Mouse (Mus musculus) cerebellum, adult 11-12 months (tissue): ENCODE results near the gene Dspp.

Experiments used
- DNase-seq: peaks from one replicate; pipeline ENCODE4 v3.0.0; 2022

Dspp gene

GRCm38 (mm10) chr5:104170412-104170811, at the start of gene Dspp:
Gene Dspp (plus strand): TSS chr5:104170712.
- no peak for DNase-seq

GRCm38 (mm10) chr5:104124016-104124658, 46.4 kb upstream of the Dspp start:
- no peak for DNase-seq

DNA sequence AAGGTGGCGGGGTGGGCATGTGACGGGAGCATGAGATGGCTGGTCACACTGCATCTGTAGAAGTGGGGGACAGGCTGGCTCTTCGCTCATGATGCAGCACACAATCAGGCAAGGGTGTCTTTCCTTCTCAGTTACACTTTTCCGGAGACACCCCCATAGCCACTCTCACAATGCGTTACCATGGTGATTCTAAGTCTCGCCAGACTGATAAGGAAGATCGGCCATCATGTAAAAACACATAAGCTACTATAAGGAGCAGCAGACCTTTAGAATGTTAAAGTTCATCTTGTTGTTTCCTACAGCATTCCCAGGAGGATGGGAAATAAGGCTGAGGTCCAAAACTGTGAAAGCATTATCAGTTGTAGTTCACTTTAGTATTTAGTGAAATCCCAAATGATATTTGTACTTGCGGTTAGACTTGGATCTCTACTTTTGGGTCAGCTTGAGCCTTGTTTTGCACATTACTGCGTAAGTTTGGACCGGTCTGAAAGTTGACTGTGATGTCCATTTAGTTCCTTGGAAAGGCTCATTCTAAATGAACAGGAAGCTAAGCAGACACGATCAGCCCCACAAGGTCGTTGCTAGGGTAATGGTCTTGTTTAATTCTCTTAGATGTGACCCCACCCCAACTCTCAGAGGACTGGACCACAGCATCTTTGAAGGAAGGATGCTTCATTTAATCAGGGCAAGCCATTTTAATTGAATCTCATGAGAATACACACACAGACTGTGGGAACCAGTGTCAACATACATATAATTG, 43.8 kb upstream of the Dspp start:
- DNase-seq: no peak

DNA sequence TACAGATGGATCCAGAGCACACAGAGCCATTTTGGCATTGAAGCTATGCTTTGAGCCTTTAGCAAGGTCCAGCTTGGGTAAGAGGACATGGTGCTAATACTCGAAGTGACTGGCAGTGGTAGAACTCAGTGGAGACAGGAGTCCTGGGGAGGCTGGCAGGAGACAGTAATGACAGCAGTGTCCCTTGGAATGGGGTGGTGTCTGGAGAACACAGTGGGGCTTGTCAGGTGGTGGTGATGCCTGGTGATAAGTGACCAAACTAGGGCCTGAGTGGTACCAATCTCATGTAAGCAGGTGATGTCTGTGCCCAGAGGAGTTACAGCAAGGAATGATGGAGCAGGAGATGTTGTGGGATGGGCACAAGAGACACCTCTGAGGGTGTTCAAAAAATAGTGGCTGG, 43.2 kb upstream of the Dspp start:
- DNase-seq: no peak

DNA sequence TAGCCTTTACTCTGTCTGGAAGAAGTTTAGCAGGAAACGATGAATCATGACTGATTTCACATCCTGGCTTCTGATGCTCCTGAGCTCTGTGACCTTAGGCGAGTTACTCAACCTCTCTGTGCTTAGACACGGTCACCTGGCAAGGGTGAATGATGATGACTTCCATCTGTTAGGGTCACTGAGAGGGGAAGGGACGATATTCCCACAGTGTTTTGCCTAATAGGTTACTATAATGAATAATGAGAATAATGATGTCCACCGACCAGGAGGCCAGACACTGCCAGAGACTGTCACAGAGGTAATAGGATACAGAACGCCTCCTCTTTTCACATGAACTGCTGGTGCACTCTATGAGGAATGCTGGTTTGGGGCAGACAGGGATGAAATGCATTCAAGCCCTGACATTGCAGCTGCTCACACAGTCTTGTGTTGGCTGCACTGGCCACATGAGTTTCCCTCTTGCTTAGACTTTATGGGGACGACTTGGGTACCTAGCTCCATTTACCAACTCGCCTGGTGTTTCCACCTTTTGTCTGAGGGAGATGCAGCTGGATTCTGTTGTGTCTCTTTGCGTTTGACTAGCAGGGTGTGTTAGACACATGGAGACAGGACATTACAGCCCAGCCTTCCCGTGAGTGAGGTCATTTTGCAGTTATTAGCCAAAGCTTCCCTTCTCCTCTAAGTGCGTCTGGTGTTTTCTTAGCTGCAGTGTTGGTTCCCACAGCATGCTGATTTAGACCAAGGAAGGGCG, 42.1 kb upstream of the Dspp start:
- DNase-seq: no peak

- no peak for DNase-seq
Observed at GRCm38 (mm10) chr5:104130891-104131290, 39.6 kb upstream of the Dspp start.

DNA sequence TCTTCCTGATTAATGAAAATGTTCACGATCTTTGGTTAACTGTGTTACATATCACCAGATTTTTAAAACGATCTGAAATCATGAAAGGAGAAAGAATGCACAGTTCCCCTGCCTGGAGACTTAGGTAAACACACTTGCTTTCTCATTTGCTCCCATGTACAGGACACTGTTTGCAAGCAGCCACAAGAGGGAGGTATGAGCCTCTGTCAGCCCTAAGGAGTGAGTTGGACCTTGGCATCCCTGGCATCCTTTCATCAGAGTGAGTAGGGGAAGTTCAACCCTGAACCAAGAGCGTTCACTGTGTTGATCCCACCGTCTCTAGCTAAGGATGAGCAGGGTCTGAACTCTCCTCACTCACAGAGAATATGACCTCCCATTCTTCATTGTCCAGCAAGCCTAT, 39.0 kb upstream of the Dspp start:
- DNase-seq: no peak

GRCm38 (mm10) chr5:104133752-104134151, 36.8 kb upstream of the Dspp start:
- no peak for DNase-seq

- DNase-seq: no peak
Observed at GRCm38 (mm10) chr5:104137920-104138541, 32.5 kb upstream of the Dspp start.

DNA sequence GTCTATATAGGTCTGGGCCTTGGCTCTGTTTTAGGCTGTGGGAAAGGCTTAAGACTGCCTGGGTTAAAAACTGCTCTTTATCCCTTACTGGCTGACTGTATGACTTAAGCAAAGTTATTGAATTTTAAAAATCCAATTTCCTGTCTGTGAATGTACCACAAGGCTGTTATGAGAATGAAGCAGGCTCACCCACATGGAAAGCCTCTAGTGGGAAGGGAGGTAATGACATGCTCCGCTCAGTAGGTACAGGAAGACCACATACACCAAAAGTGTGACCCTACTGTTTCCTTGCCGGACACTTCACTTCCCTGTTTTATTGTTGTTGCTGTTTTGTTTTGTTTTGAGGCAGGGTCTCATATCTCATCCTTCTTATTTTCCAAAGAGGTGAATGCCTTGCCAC, 29.4 kb upstream of the Dspp start:
- no peak for DNase-seq

DNA sequence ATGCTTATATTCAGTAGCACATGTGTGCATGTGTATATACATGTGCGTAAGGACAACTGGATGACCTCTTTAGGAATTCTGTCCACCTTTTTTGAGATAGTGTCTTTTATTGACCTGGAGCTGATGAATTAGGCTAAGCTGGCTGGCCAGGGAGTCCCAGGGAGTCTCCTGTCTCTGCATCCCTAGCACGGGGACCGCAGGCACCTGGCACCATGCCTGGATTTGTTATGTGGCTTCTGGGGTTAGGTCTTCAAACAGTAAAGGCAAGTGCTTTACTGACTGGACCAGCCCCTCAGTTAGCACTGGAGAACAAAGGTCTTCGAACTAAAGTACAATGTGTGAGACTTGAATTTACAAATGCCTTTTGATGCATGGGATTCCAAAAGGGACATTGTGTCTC, 26.5 kb upstream of the Dspp start:
- no peak for DNase-seq

DNA sequence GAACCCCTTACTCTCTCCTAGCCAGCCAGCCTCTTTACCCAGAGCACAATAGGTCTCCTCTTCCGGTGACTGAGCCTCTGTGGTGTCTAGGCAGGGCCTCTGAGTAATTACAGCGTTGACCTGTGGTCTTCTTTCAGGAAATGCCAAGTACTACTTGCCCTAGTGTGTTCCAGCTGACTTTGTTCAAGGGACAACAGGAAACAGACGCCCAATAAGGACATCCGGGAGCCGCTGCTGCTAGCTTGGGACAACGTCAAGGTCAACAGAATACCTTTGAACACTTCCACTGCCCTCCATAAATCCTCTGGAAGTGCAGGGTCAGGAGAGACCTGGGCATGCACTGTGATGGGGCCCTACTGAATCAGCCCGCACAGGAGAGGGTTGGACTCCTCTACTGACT, 21.2 kb upstream of the Dspp start:
- DNase-seq: no peak

- DNase-seq: no peak
Observed at GRCm38 (mm10) chr5:104150196-104150595, 20.3 kb upstream of the Dspp start.

GRCm38 (mm10) chr5:104157701-104158100, 12.8 kb upstream of the Dspp start:
- DNase-seq: no peak

DNA sequence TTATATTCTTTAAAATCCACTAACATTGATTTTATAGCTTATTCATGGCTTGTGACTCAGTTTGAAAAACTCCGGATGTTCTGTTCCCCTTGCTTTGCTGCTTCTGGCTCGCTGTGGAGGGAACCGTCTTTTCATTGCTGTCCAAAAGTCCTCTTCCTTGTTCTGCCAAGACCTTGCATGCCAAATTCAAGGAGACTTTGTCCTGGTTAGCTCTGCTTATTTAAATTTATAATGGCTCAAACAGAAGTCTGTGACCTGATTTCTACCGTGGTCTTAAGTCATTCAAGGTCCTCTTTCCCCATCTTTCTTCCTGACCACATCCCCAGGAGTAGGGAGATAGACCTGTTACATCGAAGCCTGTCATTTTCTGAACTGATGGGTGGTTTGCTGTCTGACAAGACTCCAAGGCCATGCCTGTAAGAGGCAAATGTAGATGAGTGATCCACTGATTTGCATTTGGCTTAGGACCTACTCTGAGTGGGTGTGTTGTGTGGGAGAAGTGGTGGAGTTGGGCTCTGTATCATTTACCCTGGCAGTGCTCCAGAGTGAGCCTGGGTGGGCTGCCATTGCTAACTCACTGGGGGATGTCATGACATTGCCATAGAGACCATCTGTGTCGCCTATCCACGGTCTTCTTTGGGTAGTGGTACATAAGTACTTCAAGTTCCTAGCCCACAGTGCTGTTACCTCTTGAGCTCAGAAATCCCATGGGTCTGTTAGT, 12.0 kb upstream of the Dspp start:
- DNase-seq: peak; percentile 16

DNA sequence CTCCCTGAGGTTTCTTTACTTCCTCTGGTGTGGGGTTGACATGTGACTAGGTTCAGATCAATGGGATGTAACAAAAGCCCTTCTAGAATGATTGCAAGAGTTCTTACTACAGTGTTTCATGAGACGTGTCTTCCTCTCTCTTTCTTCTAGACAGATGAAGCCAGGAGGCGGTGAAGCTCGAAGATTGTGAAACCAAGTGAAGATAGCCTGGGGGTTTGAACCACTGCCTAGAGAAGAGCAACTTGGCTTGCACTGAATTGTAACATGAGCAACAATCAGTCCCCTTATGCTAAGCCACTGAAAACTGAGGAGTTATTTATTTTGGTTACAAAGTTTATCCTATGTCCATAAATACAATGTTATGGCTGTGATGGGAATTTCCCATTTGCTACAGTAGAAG, 9.9 kb upstream of the Dspp start:
- DNase-seq: no peak

DNA sequence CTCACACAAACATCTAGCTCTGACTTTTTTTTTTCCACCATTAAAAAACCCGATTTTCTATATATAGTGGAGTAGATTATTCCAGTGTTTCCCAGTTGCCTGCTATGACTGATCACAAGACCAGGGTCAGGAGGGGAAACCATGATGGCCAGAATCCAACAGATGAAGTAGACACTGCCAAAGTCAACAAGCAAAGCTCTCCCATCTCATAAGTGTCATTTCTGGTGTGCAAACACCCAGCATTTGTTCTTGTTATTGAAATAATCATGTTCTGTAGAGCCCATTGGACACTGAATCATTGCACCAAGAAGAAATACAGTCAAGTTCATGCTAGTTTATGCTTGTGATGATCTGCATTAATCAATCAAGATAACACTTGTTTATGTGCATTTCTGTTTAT, 9.1 kb upstream of the Dspp start:
- DNase-seq: no peak

DNA sequence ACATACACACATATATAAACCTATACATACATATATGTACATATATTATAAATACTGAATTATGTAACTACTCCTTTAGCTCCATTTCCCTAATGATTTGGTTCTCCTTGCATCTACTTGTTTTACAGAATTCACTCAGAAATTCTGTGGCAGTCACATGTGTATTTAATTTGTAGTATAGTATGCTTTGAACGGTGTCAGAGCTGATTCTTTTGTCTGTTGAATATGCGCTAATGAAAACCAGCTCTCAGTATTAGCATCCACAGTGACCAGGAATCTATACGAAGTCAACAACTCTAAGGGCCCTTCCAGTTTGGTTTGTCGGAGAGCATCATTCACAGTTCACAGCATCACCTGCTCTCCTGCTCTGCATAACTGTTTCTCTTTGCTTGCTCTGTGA, 7.0 kb upstream of the Dspp start:
- DNase-seq: no peak

DNA sequence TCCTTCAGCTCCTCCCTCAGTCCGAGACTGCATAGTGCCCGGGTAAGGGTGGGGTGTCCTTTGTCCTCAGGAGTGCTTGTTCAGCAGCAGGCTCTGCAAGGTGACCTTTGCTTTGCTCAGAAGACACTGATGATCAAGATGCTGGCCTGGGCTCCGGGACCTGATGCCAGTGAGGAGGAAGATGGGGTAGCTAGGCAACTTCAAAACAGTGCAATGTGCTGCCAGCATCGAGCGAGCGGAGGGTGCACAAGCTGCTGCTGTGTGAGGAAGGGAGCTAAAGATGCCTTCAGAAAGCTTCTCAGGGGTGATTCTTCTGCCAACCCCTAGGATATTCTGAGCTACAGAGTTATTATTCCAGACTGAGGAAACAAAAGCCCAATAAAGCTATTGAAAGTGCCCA, 2.6 kb downstream of the Dspp start:
- DNase-seq: peak; percentile 1

DNA sequence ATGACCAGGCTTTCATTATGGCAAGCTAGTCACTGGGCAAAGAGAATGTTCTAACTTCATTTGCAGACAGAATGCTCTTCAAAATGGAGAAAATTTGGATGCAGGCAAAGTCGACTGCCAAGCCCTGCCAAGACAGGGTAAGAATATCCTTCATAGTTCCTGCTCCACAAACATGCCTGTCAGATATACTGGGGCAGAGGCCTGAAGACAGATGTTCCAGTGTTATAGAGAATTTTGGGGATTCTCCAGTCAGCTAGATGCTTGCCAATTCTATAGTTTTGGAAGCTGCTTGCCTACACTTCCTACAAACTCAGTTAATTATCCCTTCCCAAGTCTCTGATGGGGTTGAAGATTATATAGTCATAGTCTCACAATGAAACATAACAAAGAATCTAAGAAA, 13.2 kb downstream of the Dspp start:
- DNase-seq: no peak

- no peak for DNase-seq
Observed at GRCm38 (mm10) chr5:104187281-104187680, 16.8 kb downstream of the Dspp start.

DNA sequence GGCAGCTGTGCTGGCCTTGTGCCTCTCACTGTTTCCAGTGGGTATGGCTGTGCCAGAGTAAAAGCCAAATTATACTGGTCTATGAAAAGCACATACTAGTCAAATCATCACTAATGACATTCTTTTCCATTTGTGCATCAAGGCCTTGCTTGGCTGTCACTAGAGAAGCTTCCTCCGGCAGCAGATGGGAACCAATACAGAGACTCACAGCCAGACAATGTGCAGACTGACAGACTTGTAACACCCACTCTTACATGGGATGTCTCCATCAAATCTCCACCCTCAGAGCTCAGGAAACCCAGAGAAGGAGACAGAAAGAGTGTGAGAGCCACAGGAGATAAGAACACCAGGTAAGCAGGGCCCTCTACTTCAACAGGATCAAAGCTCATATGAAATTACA, 24.6 kb downstream of the Dspp start:
- DNase-seq: no peak
